Mouse (Mus musculus): ENCODE data around the gene Trappc2l. TPM values are rescaled to one million over a fixed set of nuclear protein-coding genes. Genes with fewer than 3 reads are reported as not detected.

The Trappc2l gene
- polyA plus RNA-seq, 1 experiment from 2014 or later: 73.3 TPM

DNA sequence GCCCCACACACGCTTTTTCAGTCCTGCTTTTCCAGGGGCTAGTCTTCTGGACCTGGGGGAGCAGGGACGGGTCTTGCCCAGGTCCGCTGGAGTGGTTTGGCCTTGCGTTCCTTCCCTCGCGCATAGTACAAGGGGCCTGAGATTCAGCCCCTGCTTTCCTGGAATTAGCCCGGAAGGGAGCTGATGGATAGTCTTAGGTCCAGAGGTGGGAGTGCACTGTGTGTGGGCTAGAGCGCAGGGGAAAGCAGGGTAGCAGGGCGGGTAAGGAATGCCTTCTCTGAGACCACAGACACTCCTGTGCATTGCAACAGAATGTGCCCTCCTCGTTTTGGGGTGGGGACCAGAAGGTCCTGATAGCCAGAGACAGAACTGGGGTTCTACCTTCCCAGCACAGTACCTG lies 34.3 kb upstream of the Trappc2l start:
- no peaks in the 10 kb centered on the region for H3K27me3 ChIP-seq (ENCODE audit: insufficient read depth, low read length)
- H3K4me1 ChIP-seq (replicated peaks; ENCODE audit: insufficient read depth, low read length): peaks cover 26% of the 10 kb centered on the region
- no peak overlapping the region for H3K4me3 ChIP-seq (replicated peaks; ENCODE audit: low read depth, low read length)
- WGBS: 12% methylated on average over 10 of the region's 10 CpGs
- H3K27ac ChIP-seq: no peak overlapping the region
- TF ChIP-seq CTCF (IDR thresholded peaks at IDR 0.05; ENCODE audit: low read depth): no peak
- peaks cover 7% of the 10 kb centered on the region for H3K36me3 ChIP-seq (ENCODE audit: insufficient read depth, low read length)
- peak overlapping the region; percentile 71 for H3K9ac ChIP-seq (ENCODE audit: low read depth, low read length)
- no peaks in the 10 kb centered on the region for H3K9me3 ChIP-seq (replicated peaks; ENCODE audit: low read length)
- H3K4me2 ChIP-seq (ENCODE audit: low read length): peak overlapping the region; percentile 89
- ATAC-seq (replicated peaks; ENCODE audit: low FRiP score, low read depth) (peak; percentile 12; the same call in 1 of the 2 replicates), DNase-seq (ENCODE audit: low spot score) (peak; percentile 72)

DNA sequence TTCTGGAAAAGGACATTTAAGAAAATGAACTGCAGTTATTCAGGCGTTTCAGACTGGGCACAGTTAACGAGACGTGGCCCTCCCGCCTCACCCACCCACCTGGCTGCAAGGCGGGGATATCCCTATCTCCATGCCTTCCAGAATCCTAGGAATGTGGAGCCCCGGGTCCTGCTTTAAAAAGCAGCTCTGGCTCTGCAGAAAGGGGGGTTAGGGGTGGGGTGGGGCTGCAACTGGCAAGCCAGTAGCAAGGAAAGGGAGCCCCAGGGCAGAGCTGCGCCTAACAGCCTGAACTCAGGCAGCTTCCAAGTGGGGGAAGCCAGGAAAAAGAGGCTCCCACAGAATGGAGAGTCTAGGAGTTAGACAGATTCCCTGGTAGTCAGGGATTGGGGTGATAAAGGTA lies 32.2 kb upstream of the Trappc2l start:
- Histone ChIP-seq H3K4me1 (replicated peaks; ENCODE audit: insufficient read depth, low read length) (peaks cover 26% of the 10 kb centered on the region), H3K4me2 (ENCODE audit: low read length) (no peak overlapping the region; the same call in 1 of the 2 replicates), H3K9ac (ENCODE audit: low read depth, low read length) (no peak overlapping the region), H3K36me3 (ENCODE audit: insufficient read depth, low read length) (no peaks in the 10 kb centered on the region), H3K27ac (no peak overlapping the region), H3K27me3 (ENCODE audit: insufficient read depth, low read length) (no peaks in the 10 kb centered on the region), H3K4me3 (replicated peaks; ENCODE audit: low read depth, low read length) (no peak overlapping the region), H3K9me3 (replicated peaks; ENCODE audit: low read length) (no peaks in the 10 kb centered on the region)
- no peak for DNase-seq (ENCODE audit: low spot score)
- 43% methylated on average over 7 of the region's 7 CpGs for WGBS
- no peak for ATAC-seq (replicated peaks; ENCODE audit: low FRiP score, low read depth)
- TF ChIP-seq CTCF (IDR thresholded peaks at IDR 0.05; ENCODE audit: low read depth): no peak

- Histone ChIP-seq H3K9ac (ENCODE audit: low read depth, low read length) (no peak overlapping the region), H3K4me2 (ENCODE audit: low read length) (no peak overlapping the region), H3K4me1 (replicated peaks; ENCODE audit: insufficient read depth, low read length) (peaks cover 22% of the 10 kb centered on the region), H3K4me3 (replicated peaks; ENCODE audit: low read depth, low read length) (no peak overlapping the region), H3K36me3 (ENCODE audit: insufficient read depth, low read length) (no peaks in the 10 kb centered on the region), H3K27ac (no peak overlapping the region), H3K9me3 (replicated peaks; ENCODE audit: low read length) (no peaks in the 10 kb centered on the region), H3K27me3 (ENCODE audit: insufficient read depth, low read length) (no peaks in the 10 kb centered on the region)
- TF ChIP-seq CTCF (IDR thresholded peaks at IDR 0.05; ENCODE audit: low read depth): no peak
- 52% methylated on average over 14 of the region's 15 CpGs for WGBS
- ATAC-seq (replicated peaks; ENCODE audit: low FRiP score, low read depth) (no peak), DNase-seq (ENCODE audit: low spot score) (no peak)
Measured at GRCm38 (mm10) chr8:122580926-122581325, 30.5 kb upstream of the Trappc2l start.

DNA sequence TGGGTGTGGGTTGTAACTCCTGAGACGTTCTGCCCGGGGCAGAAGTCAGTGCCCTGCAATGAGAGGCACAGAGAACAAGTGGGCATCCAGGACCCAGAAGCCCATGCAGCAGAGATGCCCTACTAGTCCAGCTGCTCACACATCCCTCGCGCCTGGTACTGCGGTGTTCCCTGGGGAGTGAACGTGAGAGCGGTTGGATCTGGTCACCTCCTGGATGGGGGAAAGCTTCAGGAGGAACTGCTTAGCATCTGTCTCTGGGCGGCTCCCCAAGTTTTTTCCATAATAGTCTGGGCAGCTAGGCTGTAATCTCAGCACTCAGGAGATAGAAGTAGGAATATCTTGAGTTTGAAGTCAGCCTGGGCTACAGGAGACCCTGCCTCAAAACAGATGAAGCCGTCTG lies 26.5 kb upstream of the Trappc2l start:
- 82% methylated on average over 9 of the region's 9 CpGs for WGBS
- H3K27me3 ChIP-seq (ENCODE audit: insufficient read depth, low read length): no peaks in the 10 kb centered on the region
- H3K4me3 ChIP-seq (replicated peaks; ENCODE audit: low read depth, low read length): no peak overlapping the region
- no peak overlapping the region for H3K4me2 ChIP-seq (ENCODE audit: low read length)
- no peak for TF ChIP-seq CTCF (IDR thresholded peaks at IDR 0.05; ENCODE audit: low read depth)
- DNase-seq (ENCODE audit: low spot score): no peak
- 0 out of 2 replicates have a peak overlapping the region, but pooled peaks have one; percentile 37 for H3K27ac ChIP-seq
- 0 out of 2 replicates have a peak, but pooled peaks cover 7% of the 10 kb centered on the region for H3K4me1 ChIP-seq (replicated peaks; ENCODE audit: insufficient read depth, low read length)
- no peak overlapping the region for H3K9ac ChIP-seq (ENCODE audit: low read depth, low read length)
- no peak for ATAC-seq (replicated peaks; ENCODE audit: low FRiP score, low read depth)
- H3K9me3 ChIP-seq (replicated peaks; ENCODE audit: low read length): no peaks in the 10 kb centered on the region
- H3K36me3 ChIP-seq (ENCODE audit: insufficient read depth, low read length): no peaks in the 10 kb centered on the region

GRCm38 (mm10) chr8:122585411-122585891 lies 26.0 kb upstream of the Trappc2l start:
- 0 out of 2 replicates have a peak, but pooled peaks cover 7% of the 10 kb centered on the region for H3K4me1 ChIP-seq (replicated peaks; ENCODE audit: insufficient read depth, low read length)
- DNase-seq (ENCODE audit: low spot score): no peak
- H3K9ac ChIP-seq (ENCODE audit: low read depth, low read length): no peak overlapping the region
- H3K4me2 ChIP-seq (ENCODE audit: low read length): no peak overlapping the region
- H3K27me3 ChIP-seq (ENCODE audit: insufficient read depth, low read length): no peaks in the 10 kb centered on the region
- 0 out of 2 replicates have a peak overlapping the region, but pooled peaks have one; percentile 37 for H3K27ac ChIP-seq
- ATAC-seq (replicated peaks; ENCODE audit: low FRiP score, low read depth): peak; percentile 33; the same call in 1 of the 2 replicates
- H3K9me3 ChIP-seq (replicated peaks; ENCODE audit: low read length): no peaks in the 10 kb centered on the region
- H3K36me3 ChIP-seq (ENCODE audit: insufficient read depth, low read length): no peaks in the 10 kb centered on the region
- TF ChIP-seq CTCF (IDR thresholded peaks at IDR 0.05; ENCODE audit: low read depth): no peak
- WGBS: 35% methylated on average over 14 of the region's 14 CpGs
- no peak overlapping the region for H3K4me3 ChIP-seq (replicated peaks; ENCODE audit: low read depth, low read length)

GRCm38 (mm10) chr8:122586171-122586570 lies 25.3 kb upstream of the Trappc2l start:
- no peak overlapping the region for H3K4me3 ChIP-seq (replicated peaks; ENCODE audit: low read depth, low read length)
- H3K9me3 ChIP-seq (replicated peaks; ENCODE audit: low read length): no peaks in the 10 kb centered on the region
- WGBS: 40% methylated on average over 7 of the region's 7 CpGs
- 0 out of 2 replicates have a peak overlapping the region, but pooled peaks have one; percentile 37 for H3K27ac ChIP-seq
- H3K4me1 ChIP-seq (replicated peaks; ENCODE audit: insufficient read depth, low read length): 0 out of 2 replicates have a peak, but pooled peaks cover 7% of the 10 kb centered on the region
- no peak overlapping the region for H3K9ac ChIP-seq (ENCODE audit: low read depth, low read length)
- ATAC-seq (replicated peaks; ENCODE audit: low FRiP score, low read depth) (no peak), DNase-seq (ENCODE audit: low spot score) (no peak)
- H3K27me3 ChIP-seq (ENCODE audit: insufficient read depth, low read length): no peaks in the 10 kb centered on the region
- no peak overlapping the region for H3K4me2 ChIP-seq (ENCODE audit: low read length)
- no peaks in the 10 kb centered on the region for H3K36me3 ChIP-seq (ENCODE audit: insufficient read depth, low read length)
- TF ChIP-seq CTCF (IDR thresholded peaks at IDR 0.05; ENCODE audit: low read depth): no peak

- H3K4me2 ChIP-seq (ENCODE audit: low read length): no peak overlapping the region
- DNase-seq (ENCODE audit: low spot score): no peak
- H3K4me1 ChIP-seq (replicated peaks; ENCODE audit: insufficient read depth, low read length): 0 out of 2 replicates have a peak, but pooled peaks cover 7% of the 10 kb centered on the region
- no peaks in the 10 kb centered on the region for H3K27me3 ChIP-seq (ENCODE audit: insufficient read depth, low read length)
- H3K36me3 ChIP-seq (ENCODE audit: insufficient read depth, low read length): no peaks in the 10 kb centered on the region
- WGBS: 76% methylated on average over 9 of the region's 10 CpGs
- H3K9me3 ChIP-seq (replicated peaks; ENCODE audit: low read length): no peaks in the 10 kb centered on the region
- TF ChIP-seq CTCF (IDR thresholded peaks at IDR 0.05; ENCODE audit: low read depth): no peak
- no peak overlapping the region for H3K9ac ChIP-seq (ENCODE audit: low read depth, low read length)
- no peak overlapping the region for H3K27ac ChIP-seq
- no peak for ATAC-seq (replicated peaks; ENCODE audit: low FRiP score, low read depth)
- no peak overlapping the region for H3K4me3 ChIP-seq (replicated peaks; ENCODE audit: low read depth, low read length)
Measured at GRCm38 (mm10) chr8:122586749-122587148, 24.7 kb upstream of the Trappc2l start.
